Mouse (Mus musculus) C2C12 (cell line): ENCODE data around the gene Cdh20. TPM values are rescaled to one million over a fixed set of nuclear protein-coding genes. Genes with fewer than 3 reads are reported as not detected.

Experiments
- H3K27me3 ChIP-seq: one replicate; pipeline ENCODE4 v1.6.1; 2011; ENCODE audit not compliant: control insufficient read depth, insufficient read depth, insufficient read length
- H3K36me3 ChIP-seq: one replicate; pipeline ENCODE4 v1.6.1; 2011; ENCODE audit not compliant: control insufficient read depth, insufficient read depth
- H3K4me3 ChIP-seq: one replicate; pipeline ENCODE4 v1.5.1; 2011; ENCODE audit warnings: mild to moderate bottlenecking, control low read depth; ENCODE audit not compliant: poor library complexity, insufficient read depth, severe bottlenecking
- H3K79me2 ChIP-seq: one replicate; pipeline ENCODE4 v1.6.1; 2011; ENCODE audit not compliant: control insufficient read depth, insufficient read depth
- H3K79me3 ChIP-seq: one replicate; pipeline ENCODE4 v1.6.1; 2011; ENCODE audit warnings: low read depth, control low read depth
- H3ac ChIP-seq: one replicate; pipeline ENCODE3; 2011; ENCODE audit warnings: low read depth; ENCODE audit not compliant: control insufficient read depth, insufficient read length
- CEBPB ChIP-seq: IDR thresholded peaks from one replicate; pipeline ENCODE4 v1.6.1; 2011; ENCODE audit warnings: low read depth, mild to moderate bottlenecking, control low read depth, moderate library complexity
- CTCF ChIP-seq: IDR thresholded peaks from one replicate; pipeline ENCODE4 v1.5.1; 2011; ENCODE audit not compliant: control insufficient read depth, insufficient read depth, insufficient read length
- FOSL1 ChIP-seq: IDR thresholded peaks from one replicate; pipeline ENCODE4 v1.8.0; 2011; ENCODE audit warnings: mild to moderate bottlenecking, low read length; ENCODE audit not compliant: poor library complexity, insufficient read depth, severe bottlenecking
- MAX ChIP-seq: IDR thresholded peaks from one replicate; pipeline ENCODE4 v1.6.1; 2011; ENCODE audit warnings: mild to moderate bottlenecking, control low read depth
- MYOD1 ChIP-seq: IDR thresholded peaks from one replicate; pipeline ENCODE4 v1.6.1; 2011; ENCODE audit warnings: low read depth; ENCODE audit not compliant: control insufficient read depth, insufficient read length
- MYOG ChIP-seq: IDR thresholded peaks from one replicate; pipeline ENCODE4 v1.6.1; 2011; ENCODE audit not compliant: control insufficient read depth, insufficient read length; ENCODE audit errors: extremely low read depth
- USF1 ChIP-seq: IDR thresholded peaks from one replicate; pipeline ENCODE4 v1.6.1; 2011; ENCODE audit warnings: low read depth, mild to moderate bottlenecking, control low read depth, moderate library complexity
- polyA plus RNA-seq: library from polyadenylated mRNA; unstranded; fragments of >200 nt; fragmentation: generic; extraction: Trizol; gene quantifications from one replicate; pipeline ENCODE4 v1.2.1, GENCODE M21; 2012; ENCODE audit warnings: missing spikeins

Gene Cdh20
- polyA plus RNA-seq, 1 experiment = not detected

- Histone ChIP-seq H3K79me2 (no peaks in the 10 kb centered on the region), H3K27me3 (no peaks in the 10 kb centered on the region), H3K4me3 (no peak overlapping the region), H3K79me3 (no peaks in the 10 kb centered on the region), H3ac (no peak overlapping the region), H3K36me3 (no peaks in the 10 kb centered on the region)
- TF ChIP-seq MYOG (no peak), MAX (no peak), MYOD1 (no peak), CTCF (no peak), FOSL1 (no peak), CEBPB (no peak), USF1 (no peak)
Measured at GRCm38 (mm10) chr1:104807214-104807613, 38.9 kb downstream of the Cdh20 start.

GRCm38 (mm10) chr1:104817510-104817909 is 49.2 kb downstream of the Cdh20 start:
- Histone ChIP-seq H3ac (no peak overlapping the region), H3K27me3 (no peaks in the 10 kb centered on the region), H3K79me2 (no peaks in the 10 kb centered on the region), H3K4me3 (no peak overlapping the region), H3K36me3 (no peaks in the 10 kb centered on the region), H3K79me3 (no peaks in the 10 kb centered on the region)
- no peak for TF ChIP-seq MYOG
- no peak for TF ChIP-seq CTCF
- no peak for TF ChIP-seq MAX
- no peak for TF ChIP-seq FOSL1
- TF ChIP-seq CEBPB = no peak
- TF ChIP-seq MYOD1 = no peak
- TF ChIP-seq USF1 = no peak

- no peaks in the 10 kb centered on the region for H3K79me2 ChIP-seq
- no peak for TF ChIP-seq MAX
- no peak for TF ChIP-seq USF1
- TF ChIP-seq CTCF = no peak
- no peak for TF ChIP-seq MYOG
- no peak for TF ChIP-seq FOSL1
- no peak for TF ChIP-seq CEBPB
- TF ChIP-seq MYOD1 = no peak
- H3K79me3 ChIP-seq = no peaks in the 10 kb centered on the region
- no peaks in the 10 kb centered on the region for H3K27me3 ChIP-seq
- no peak overlapping the region for H3K4me3 ChIP-seq
- no peak overlapping the region for H3ac ChIP-seq
- no peaks in the 10 kb centered on the region for H3K36me3 ChIP-seq
Measured at GRCm38 (mm10) chr1:104828106-104828505, 59.8 kb downstream of the Cdh20 start.

- no peaks in the 10 kb centered on the region for H3K36me3 ChIP-seq
- no peak overlapping the region for H3ac ChIP-seq
Measured at GRCm38 (mm10) chr1:104838206-104838915, 70.0 kb downstream of the Cdh20 start.

GRCm38 (mm10) chr1:104839051-104839450 is 70.7 kb downstream of the Cdh20 start:
- no peaks in the 10 kb centered on the region for H3K36me3 ChIP-seq

More at GRCm38 (mm10) chr1:104838206-104838915, 70.0 kb downstream of the Cdh20 start:
- H3K4me3 ChIP-seq = no peak overlapping the region
- no peaks in the 10 kb centered on the region for H3K79me3 ChIP-seq
- TF ChIP-seq FOSL1 (no peak), MYOD1 (no peak), CTCF (no peak), MYOG (no peak), USF1 (no peak), MAX (no peak)
- H3K27me3 ChIP-seq = no peaks in the 10 kb centered on the region
- no peaks in the 10 kb centered on the region for H3K79me2 ChIP-seq

GRCm38 (mm10) chr1:104848256-104848919 is 80.1 kb downstream of the Cdh20 start:
- Histone ChIP-seq H3K36me3 (no peaks in the 10 kb centered on the region), H3K4me3 (no peak overlapping the region), H3K79me2 (no peaks in the 10 kb centered on the region), H3K79me3 (no peaks in the 10 kb centered on the region), H3ac (no peak overlapping the region), H3K27me3 (no peaks in the 10 kb centered on the region)
- TF ChIP-seq MYOD1 = no peak
- no peak for TF ChIP-seq CTCF
- no peak for TF ChIP-seq MYOG
- no peak for TF ChIP-seq FOSL1
- no peak for TF ChIP-seq CEBPB
- TF ChIP-seq USF1 = no peak
- TF ChIP-seq MAX = no peak

More at GRCm38 (mm10) chr1:104839051-104839450, 70.7 kb downstream of the Cdh20 start:
- Histone ChIP-seq H3ac (no peak overlapping the region), H3K79me3 (no peaks in the 10 kb centered on the region), H3K4me3 (no peak overlapping the region), H3K79me2 (no peaks in the 10 kb centered on the region), H3K27me3 (no peaks in the 10 kb centered on the region)
- TF ChIP-seq MYOG (no peak), MAX (no peak), CTCF (no peak), CEBPB (no peak), FOSL1 (no peak), USF1 (no peak), MYOD1 (no peak)
